Mouse (Mus musculus) C2C12 (cell line): ENCODE data around the gene Kctd13.

Experiments used
- CEBPB ChIP-seq: IDR thresholded peaks from one replicate; pipeline ENCODE4 v1.6.1; 2011; ENCODE audit warnings: low read depth, mild to moderate bottlenecking, control low read depth, moderate library complexity
- CTCF ChIP-seq: IDR thresholded peaks from one replicate; pipeline ENCODE4 v1.5.1; 2011; ENCODE audit not compliant: control insufficient read depth, insufficient read depth, insufficient read length
- MYOD1 ChIP-seq: IDR thresholded peaks from one replicate; pipeline ENCODE4 v1.6.1; 2011; ENCODE audit warnings: low read depth; ENCODE audit not compliant: control insufficient read depth, insufficient read length

- no peak for TF ChIP-seq CTCF
- no peak for TF ChIP-seq CEBPB
- no peak for TF ChIP-seq MYOD1
Measured at GRCm38 (mm10) chr7:126949793-126950646, 21.3 kb downstream of the Kctd13 start, which contains the start of gene Sez6l2.
